Mouse (Mus musculus) leukemia stem cell, adult 10-12 weeks (primary cell): Measurements from ENCODE around the gene Cntn3. TPM values are rescaled to one million over a fixed set of nuclear protein-coding genes. Genes with fewer than 3 reads are reported as not detected.

Source experiments
- polyA plus RNA-seq: library from polyadenylated mRNA; stranded (reverse); fragments of >175 nt; gene quantifications from 2 replicates; pipeline ENCODE4 v1.2.3, GENCODE M21; 2012; ENCODE audit warnings: low replicate concordance

Cntn3 gene
- not detected in 2 replicates for polyA plus RNA-seq

DNA sequence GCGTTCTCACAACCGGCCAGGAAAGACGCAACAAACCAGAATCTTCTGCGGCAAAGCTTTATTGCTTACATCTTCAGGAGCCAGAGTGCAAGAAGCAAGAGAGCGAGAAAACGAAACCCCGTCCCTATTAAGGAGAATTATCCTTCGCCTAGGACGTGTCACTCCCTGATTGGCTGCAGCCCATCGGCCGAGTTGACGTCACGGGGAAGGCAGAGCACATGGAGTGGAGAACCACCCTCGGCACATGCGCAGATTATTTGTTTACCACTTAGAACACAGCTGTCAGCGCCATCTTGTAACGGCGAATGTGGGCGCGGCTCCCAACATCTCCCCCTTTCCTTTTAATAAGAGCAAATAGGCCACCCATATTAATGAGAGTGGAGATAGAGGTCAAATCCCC, at the start of gene Cntn3:
TSS of gene Cntn3 (minus strand) at position 101 of the 400 bp plus-strand sequence.

